8 mouse cellular contexts compared by ENCODE assay signal in the genomic region with DNA sequence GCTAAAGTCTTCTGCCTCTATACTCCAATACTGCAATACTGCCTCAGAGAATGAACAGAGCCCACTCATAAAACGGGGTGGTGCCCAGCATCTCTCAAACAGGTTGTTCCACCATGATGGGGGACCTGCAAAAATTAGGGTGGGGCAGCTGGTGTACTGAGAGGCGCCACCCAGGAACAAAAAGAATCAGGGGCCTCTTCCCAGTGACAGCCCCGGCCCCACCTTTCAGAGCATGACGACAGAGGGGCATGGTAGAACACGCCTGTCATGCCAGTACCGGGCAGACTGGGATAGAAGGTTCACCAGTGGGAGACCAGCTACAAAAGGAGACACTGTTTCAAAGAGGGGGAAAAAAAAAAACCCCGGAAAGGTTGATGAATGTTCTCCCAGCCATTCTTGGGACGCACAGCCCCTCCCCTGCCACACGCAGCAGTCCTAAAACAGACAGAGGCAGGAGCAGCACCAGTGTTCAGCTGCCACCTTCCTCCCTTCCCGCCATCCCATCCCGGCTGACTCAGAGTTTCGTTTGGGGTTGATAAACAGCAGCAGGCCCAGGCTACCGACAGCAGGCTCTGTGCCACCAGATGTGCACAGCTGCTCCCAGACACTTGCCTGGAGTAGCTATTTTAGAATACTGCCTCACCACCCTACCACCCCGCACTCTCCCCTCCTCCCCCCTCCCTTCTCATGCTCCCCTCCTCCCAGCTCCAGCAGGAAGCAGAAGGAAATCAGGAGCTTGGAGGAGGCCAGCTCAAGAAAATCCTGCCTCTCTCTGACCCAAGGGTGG. TPM values are rescaled to one million over a fixed set of nuclear protein-coding genes. Genes with fewer than 3 reads are reported as not detected.
A peak's percentile ranks its signal among the peaks of the same experiment; 100 is the strongest.
DNase-seq lines count a peak whose midpoint lies in the region; TF ChIP-seq lines count a peak whose summit lies in the region.

No protein-coding gene starts in this region.

- TF ChIP-seq CTCF in C2C12 (IDR thresholded peaks at IDR 0.05; ENCODE audit: control insufficient read depth, insufficient read depth, insufficient read length) = no peak
- TF ChIP-seq CTCF in kidney, adult 2 months (conservative IDR thresholded peaks at IDR 0.05; ENCODE audit: insufficient read depth, insufficient read length, low read depth, low read length) = no peak
- no peak for TF ChIP-seq CTCF in thymus, adult 2 months (IDR thresholded peaks at IDR 0.05; ENCODE audit: borderline replicate concordance, control insufficient read depth, extremely low read depth, insufficient read depth, low read length, poor library complexity)

- H3K27ac ChIP-seq in kidney, adult 2 months (ENCODE audit: insufficient read depth, low read depth, low read length) = peak overlapping the region; percentile 84
- no peak overlapping the region for H3K27ac ChIP-seq in thymus, adult 2 months (ENCODE audit: control insufficient read depth, insufficient read depth, low read length)

- H3K79me3 ChIP-seq in C2C12 (ENCODE audit: low read depth) = peaks cover 41% of the 10 kb centered on the region

- peaks cover 69% of the 10 kb centered on the region for H3K79me2 ChIP-seq in C2C12 (ENCODE audit: control insufficient read depth, insufficient read depth)

- 29% methylated on average over 14 of the region's 14 CpGs for WGBS in kidney, adult 2 months
- 78% methylated on average over 14 of the region's 14 CpGs for WGBS in thymus, adult 2 months

- DNase-seq in adrenal gland, adult 2 months = peak; percentile 59
- no peak for DNase-seq in adrenal gland, adult 8-10 months
- peak; percentile 71 for DNase-seq in gastrocnemius, postnatal 14 days
- DNase-seq in kidney, adult 2 months = peak; percentile 80
- DNase-seq in lung, postnatal 25 days (ENCODE audit: low spot score) = peak; percentile 79
- no peak for DNase-seq in thymus, adult 2 months
- DNase-seq in cerebellum, adult 8-10 months = no peak

- H3K4me1 ChIP-seq in kidney, adult 2 months (ENCODE audit: control insufficient read depth, insufficient read depth, low read length) = peaks cover 49% of the 10 kb centered on the region
- H3K4me1 ChIP-seq in thymus, adult 2 months (replicated peaks; ENCODE audit: control insufficient read depth, insufficient read depth, low read length) = peaks cover 43% of the 10 kb centered on the region

- intact Hi-C loops in gastrocnemius, postnatal 14 days (cut with DNase I; ENCODE audit: low total_unique reads) = no loop called here

- no peak for TF ChIP-seq POLR2A in kidney, adult 2 months (IDR thresholded peaks at IDR 0.05; ENCODE audit: low read depth, low read length)
- no peak for TF ChIP-seq POLR2A in thymus, adult 2 months (IDR thresholded peaks at IDR 0.05; ENCODE audit: control insufficient read depth, extremely low read depth, insufficient read depth, low read length, poor library complexity)

- H3K36me3 ChIP-seq in C2C12 (ENCODE audit: control insufficient read depth, insufficient read depth) = peaks cover 37% of the 10 kb centered on the region
- H3K36me3 ChIP-seq in kidney, adult 2 months (ENCODE audit: control insufficient read depth, insufficient read depth, low read length) = peaks cover 14% of the 10 kb centered on the region
- peaks cover 6% of the 10 kb centered on the region; the same call in 1 of the 2 replicates for H3K36me3 ChIP-seq in thymus, adult 2 months (ENCODE audit: control insufficient read depth, insufficient read depth, low read length)

- no peak overlapping the region for H3K4me3 ChIP-seq in C2C12 (ENCODE audit: insufficient read depth, poor library complexity, severe bottlenecking)
- no peak overlapping the region for H3K4me3 ChIP-seq in kidney, adult 2 months (ENCODE audit: insufficient read depth, low read depth, low read length)
- no peak overlapping the region for H3K4me3 ChIP-seq in thymus, adult 2 months (ENCODE audit: control insufficient read depth, insufficient read depth, low read length)

- no peaks in the 10 kb centered on the region for H3K27me3 ChIP-seq in C2C12 (ENCODE audit: control insufficient read depth, insufficient read depth, insufficient read length)
- no peaks in the 10 kb centered on the region for H3K27me3 ChIP-seq in kidney, adult 2 months (replicated peaks; ENCODE audit: control insufficient read depth, insufficient read depth, low read length)
- H3K27me3 ChIP-seq in thymus, adult 2 months (ENCODE audit: control insufficient read depth, insufficient read depth, low read length) = no peaks in the 10 kb centered on the region

- H3ac ChIP-seq in C2C12 (ENCODE audit: control insufficient read depth, insufficient read length, low read depth) = no peak overlapping the region

TF ChIP-seq in C2C12, 6 proteins besides CTCF, POLR2A, EP300 and RAD21:
- TF ChIP-seq CEBPB (IDR thresholded peaks at IDR 0.05; ENCODE audit: low read depth) (no peak), MYOD1 (IDR thresholded peaks at IDR 0.05; ENCODE audit: control insufficient read depth, insufficient read length, low read depth) (peak; percentile 88), MYOG (IDR thresholded peaks at IDR 0.05; ENCODE audit: control insufficient read depth, extremely low read depth, insufficient read length) (no peak), MAX (IDR thresholded peaks at IDR 0.05) (peak; percentile 70), FOSL1 (IDR thresholded peaks at IDR 0.05; ENCODE audit: insufficient read depth, low read length, poor library complexity, severe bottlenecking) (peak; percentile 28), USF1 (IDR thresholded peaks at IDR 0.05; ENCODE audit: low read depth) (no peak)

RNA-seq across cellular contexts. Expression of a gene that starts 9.8 kb away (rescaled TPM):
- 10 to 100 TPM; 67.0 to 94.3 TPM for total RNA-seq in adrenal gland, adult 2 months (2021)
- polyA plus RNA-seq in adrenal gland, adult 2 months (2012; rRNA removed) = 275 and 284 TPM in 2 replicates
- 100 to 1,000 TPM in 1 of 4 experiments, 10 to 100 TPM in 3; 57.5 to 101 (median 82.0) TPM for total RNA-seq in adrenal gland, adult 8-10 months (2022)
- 127 TPM for polyA plus RNA-seq in C2C12 (2012; fragmentation: generic; extraction: Trizol)
- 10 to 100 TPM; 88.5 to 89.4 TPM for total RNA-seq in gastrocnemius, postnatal 14 days (2021)
- 220 and 229 TPM in 2 replicates for polyA plus RNA-seq in kidney, adult 2 months (2012; rRNA removed)
- 220 and 221 TPM in 2 replicates for polyA plus RNA-seq in thymus, adult 2 months (2012; rRNA removed)

RNA-seq across cellular contexts. Expression of a gene that starts 26.9 kb away (rescaled TPM):
- 10 to 100 TPM; 20.3 to 40.8 TPM for total RNA-seq in adrenal gland, adult 2 months (2021)
- polyA plus RNA-seq in adrenal gland, adult 2 months (2012; rRNA removed) = 76.3 and 107 TPM in 2 replicates
- total RNA-seq in adrenal gland, adult 8-10 months (2022) = 10 to 100 TPM; 28.4 to 63.1 (median 42.6) TPM
- polyA plus RNA-seq in C2C12 (2012; fragmentation: generic; extraction: Trizol) = 185 TPM
- 10 to 100 TPM; 10.9 to 12.0 TPM for total RNA-seq in gastrocnemius, postnatal 14 days (2021)
- 11.9 and 13.9 TPM in 2 replicates for polyA plus RNA-seq in kidney, adult 2 months (2012; rRNA removed)
- polyA plus RNA-seq in thymus, adult 2 months (2012; rRNA removed) = 22.3 and 23.6 TPM in 2 replicates

RNA-seq across cellular contexts. Expression of a gene that starts 27.7 kb away (rescaled TPM):
- 10 to 100 TPM; 12.5 to 25.8 TPM for total RNA-seq in adrenal gland, adult 2 months (2021)
- polyA plus RNA-seq in adrenal gland, adult 2 months (2012; rRNA removed) = 42.1 and 57.5 TPM in 2 replicates
- 10 to 100 TPM; 15.4 to 57.8 (median 31.3) TPM for total RNA-seq in adrenal gland, adult 8-10 months (2022)
- 250 TPM for polyA plus RNA-seq in C2C12 (2012; fragmentation: generic; extraction: Trizol)
- 10 to 100 TPM; 26.1 to 31.3 TPM for total RNA-seq in gastrocnemius, postnatal 14 days (2021)
- 12.5 and 15.9 TPM in 2 replicates for polyA plus RNA-seq in kidney, adult 2 months (2012; rRNA removed)
- polyA plus RNA-seq in thymus, adult 2 months (2012; rRNA removed) = 7.8 and 9.5 TPM in 2 replicates

RNA-seq across cellular contexts. Expression of a gene that starts 31.9 kb away (rescaled TPM):
- total RNA-seq in adrenal gland, adult 2 months (2021) = 10 to 100 TPM; 34.6 to 62.1 TPM
- polyA plus RNA-seq in adrenal gland, adult 2 months (2012; rRNA removed) = 28.5 and 32.8 TPM in 2 replicates
- 100 to 1,000 TPM in 2 of 4 experiments, 10 to 100 TPM in 2; 50.2 to 117 (median 83.7) TPM for total RNA-seq in adrenal gland, adult 8-10 months (2022)
- 1.9 TPM for polyA plus RNA-seq in C2C12 (2012; fragmentation: generic; extraction: Trizol)
- total RNA-seq in gastrocnemius, postnatal 14 days (2021) = under 1 TPM; 0.66 to 0.82 TPM
- 3.0 and 3.6 TPM in 2 replicates for polyA plus RNA-seq in kidney, adult 2 months (2012; rRNA removed)
- polyA plus RNA-seq in thymus, adult 2 months (2012; rRNA removed) = 7.7 and 8.6 TPM in 2 replicates

RNA-seq across cellular contexts. Expression of a gene that starts 53.6 kb away (rescaled TPM):
- total RNA-seq in adrenal gland, adult 2 months (2021) = not detected
- polyA plus RNA-seq in adrenal gland, adult 2 months (2012; rRNA removed) = not detected in 2 replicates
- not detected for total RNA-seq in adrenal gland, adult 8-10 months (2022)
- not detected for polyA plus RNA-seq in C2C12 (2012; fragmentation: generic; extraction: Trizol)
- not detected for total RNA-seq in gastrocnemius, postnatal 14 days (2021)
- not detected in 2 replicates for polyA plus RNA-seq in kidney, adult 2 months (2012; rRNA removed)
- 2.0 and 2.4 TPM in 2 replicates for polyA plus RNA-seq in thymus, adult 2 months (2012; rRNA removed)

Comparison
In these comparisons a context has a peak if more than half of its experiments do, and no peak if none do; other contexts are left out.
1. DNase-seq: peak in adrenal gland, adult 2 months (single experiment), gastrocnemius, postnatal 14 days (single experiment), kidney, adult 2 months (single experiment) and lung, postnatal 25 days (single experiment); none in adrenal gland, adult 8-10 months (single experiment), thymus, adult 2 months (single experiment) and cerebellum, adult 8-10 months (single experiment).